8 mouse cellular contexts compared by ENCODE assay signal in the genomic region with DNA sequence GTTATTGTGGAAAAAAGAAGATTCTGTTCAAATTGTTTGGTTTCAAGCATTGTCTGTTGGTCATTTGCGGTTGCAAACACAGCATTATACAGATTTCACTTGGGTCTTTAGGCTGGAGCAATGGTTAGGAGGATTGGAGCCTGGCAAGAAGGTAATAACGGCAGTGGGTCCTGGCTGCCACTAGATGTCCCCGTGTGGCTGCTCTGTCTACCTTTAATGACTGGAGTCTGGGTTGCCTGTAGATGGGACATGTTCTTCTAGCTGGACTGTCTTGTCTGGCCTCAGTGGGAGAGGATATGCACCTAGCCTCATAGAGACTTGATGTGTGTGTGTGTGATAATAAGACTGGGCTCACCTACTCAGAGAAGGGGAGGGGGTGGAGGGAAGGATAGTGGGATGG.
A peak's percentile ranks its signal among the peaks of the same experiment; 100 is the strongest.
DNase-seq lines count a peak whose midpoint lies in the region; ATAC-seq and TF ChIP-seq lines count a peak whose summit lies in the region.
"Had no signal": no experiment of that assay in that cellular context is flagged by ENCODE, and none has a peak within 500 bp of the region (broad histone marks: within the 10 kb centered on the region; RNA-seq: fewer than 3 reads in every experiment).

No protein-coding gene starts in this region.

- 24% methylated on average over 3 of the region's 3 CpGs for WGBS in bone marrow, adult 2 months
- WGBS in kidney, postnatal 0 days = 44% methylated on average over 3 of the region's 3 CpGs
- WGBS in heart, embryonic 10.5 days = 35% methylated on average over 3 of the region's 3 CpGs

- ATAC-seq in kidney, postnatal 0 days (replicated peaks; ENCODE audit: low FRiP score, low read depth) = no peak

- no peaks in the 10 kb centered on the region for H3K4me1 ChIP-seq in ES-E14 (ENCODE audit: control insufficient read depth in 2 of 2, insufficient read depth in 2 of 2, low read length in 2 of 2, poor library complexity in 1 of 2)
- no peaks in the 10 kb centered on the region for H3K4me1 ChIP-seq in bone marrow, adult 2 months (ENCODE audit: control insufficient read depth, insufficient read depth, low read length)
- H3K4me1 ChIP-seq in kidney, postnatal 0 days (replicated peaks; ENCODE audit: insufficient read depth, low read length) = no peaks in the 10 kb centered on the region
- no peaks in the 10 kb centered on the region for H3K4me1 ChIP-seq in heart, embryonic 10.5 days
- H3K4me1 ChIP-seq: embryonic facial prominence, embryonic 15.5 days had no signal

- H3K27ac ChIP-seq in ES-E14 (ENCODE audit: insufficient read depth, low read depth, low read length, poor library complexity, severe bottlenecking) = no peak overlapping the region
- H3K27ac ChIP-seq in bone marrow, adult 2 months (ENCODE audit: control insufficient read depth, insufficient read depth, low read depth, low read length, poor library complexity) = no peak overlapping the region
- H3K27ac ChIP-seq in kidney, postnatal 0 days = no peak overlapping the region
- no peak overlapping the region for H3K27ac ChIP-seq in heart, embryonic 10.5 days
- H3K27ac ChIP-seq: embryonic facial prominence, embryonic 15.5 days had no signal

- in situ Hi-C loops in ES-E14 (cut with MboI; ENCODE audit: low sequenced_read_pairs in 2 of 2, unreplicated experiment in 2 of 2) = no loop called here

- no peak for TF ChIP-seq POLR2A in bone marrow, adult 2 months (IDR thresholded peaks at IDR 0.05; ENCODE audit: borderline replicate concordance, control insufficient read depth, low read depth, low read length)

- peak; percentile 13 for DNase-seq in layer of hippocampus, adult 9-11 months
- DNase-seq in layer of hippocampus, adult 8-10 months (ENCODE audit: low spot score in 2 of 2) = no peak
- peak; percentile 24 for DNase-seq in ES-E14 (ENCODE audit: low read depth, low spot score)
- DNase-seq in kidney, postnatal 0 days (ENCODE audit: low spot score) = peak; percentile 62
- DNase-seq in natural killer cell, adult 2 months (ENCODE audit: low spot score in 2 of 2) = no peak
- DNase-seq in heart, embryonic 10.5 days (ENCODE audit: low spot score) = no peak

- H3K9ac ChIP-seq in ES-E14 (ENCODE audit: insufficient read depth, low read depth, low read length, poor library complexity, severe bottlenecking) = no peak overlapping the region
- no peak overlapping the region for H3K9ac ChIP-seq in kidney, postnatal 0 days (ENCODE audit: low read depth, low read length)
- H3K9ac ChIP-seq: embryonic facial prominence, embryonic 15.5 days had no signal

- no peaks in the 10 kb centered on the region for H3K27me3 ChIP-seq in kidney, postnatal 0 days (ENCODE audit: insufficient read depth, low read length)
- H3K27me3 ChIP-seq in heart, embryonic 10.5 days (ENCODE audit: insufficient read depth, poor library complexity, severe bottlenecking) = no peaks in the 10 kb centered on the region
- H3K27me3 ChIP-seq: embryonic facial prominence, embryonic 15.5 days had no signal

- no peaks in the 10 kb centered on the region for H3K9me3 ChIP-seq in ES-E14 (ENCODE audit: control insufficient read depth, insufficient read depth, low read depth, low read length)
- H3K9me3 ChIP-seq in kidney, postnatal 0 days (replicated peaks; ENCODE audit: low read length) = no peaks in the 10 kb centered on the region
- H3K9me3 ChIP-seq in heart, embryonic 10.5 days = no peaks in the 10 kb centered on the region
- H3K9me3 ChIP-seq: embryonic facial prominence, embryonic 15.5 days had no signal

- peak; percentile 33; the same call in 1 of the 2 replicates for TF ChIP-seq CTCF in bone marrow, adult 2 months (IDR thresholded peaks at IDR 0.05; ENCODE audit: control insufficient read depth, insufficient read depth, low read length)
- TF ChIP-seq CTCF in kidney, postnatal 0 days (IDR thresholded peaks at IDR 0.05; ENCODE audit: low read depth) = peak; percentile 66

- H3K4me2 ChIP-seq in kidney, postnatal 0 days (ENCODE audit: low read length) = no peak overlapping the region
- H3K4me2 ChIP-seq: embryonic facial prominence, embryonic 15.5 days had no signal

- H3K36me3 ChIP-seq in ES-E14 (ENCODE audit: control insufficient read depth, insufficient read depth, low read length, poor library complexity, severe bottlenecking) = no peaks in the 10 kb centered on the region
- no peaks in the 10 kb centered on the region for H3K36me3 ChIP-seq in kidney, postnatal 0 days (ENCODE audit: insufficient read depth, low read length)
- H3K36me3 ChIP-seq in heart, embryonic 10.5 days = no peaks in the 10 kb centered on the region
- H3K36me3 ChIP-seq: embryonic facial prominence, embryonic 15.5 days had no signal

- H3K4me3 ChIP-seq in ES-E14 (ENCODE audit: insufficient read depth in 1 of 2, low read depth in 1 of 2, low read length in 2 of 2, poor library complexity in 1 of 2, severe bottlenecking in 1 of 2) = no peak overlapping the region
- no peak overlapping the region for H3K4me3 ChIP-seq in bone marrow, adult 2 months (replicated peaks; ENCODE audit: control insufficient read depth, low read depth, low read length)
- no peak overlapping the region for H3K4me3 ChIP-seq in kidney, postnatal 0 days (replicated peaks; ENCODE audit: low read depth, low read length)
- H3K4me3 ChIP-seq in heart, embryonic 10.5 days = no peak overlapping the region
- H3K4me3 ChIP-seq: embryonic facial prominence, embryonic 15.5 days had no signal

TF ChIP-seq in ES-E14, 5 proteins besides CTCF, POLR2A, EP300 and RAD21:
- TF ChIP-seq ZC3H11A (IDR thresholded peaks at IDR 0.05; ENCODE audit: borderline replicate concordance, low read depth, low read length) (peak; percentile 43; the same call in 1 of the 2 replicates), HCFC1 (IDR thresholded peaks at IDR 0.05; ENCODE audit: borderline replicate concordance, insufficient read depth, low read length) (no peak), ZNF384 (IDR thresholded peaks at IDR 0.05; ENCODE audit: low read depth, low read length) (no peak), MAFK (IDR thresholded peaks at IDR 0.05; ENCODE audit: insufficient read depth, low read depth, low read length) (no peak), CHD2 (IDR thresholded peaks at IDR 0.05; ENCODE audit: low read depth, low read length) (no peak)

Comparison
In these comparisons a context has a peak if more than half of its experiments do, and no peak if none do; other contexts are left out.
1. DNase-seq: peak in layer of hippocampus, adult 9-11 months (single experiment), ES-E14 (single experiment) and kidney, postnatal 0 days (single experiment); none in layer of hippocampus, adult 8-10 months (0 of 2), natural killer cell, adult 2 months (0 of 2) and heart, embryonic 10.5 days (single experiment).